Mouse (Mus musculus) CH12.LX (cell line): ENCODE measurements at regions not wholly inside any gene's neighbourhood (a gene's known extent, or its start where the extent isn't known, plus 50 kb on each side); places are given as distances from the start of the nearest gene placed in this dataset.

Experiments used
- DNase-seq: peaks from one replicate; pipeline ENCODE4 v3.0.0-alpha.2; 2013; ENCODE audit errors: extremely low read depth
- H3K27ac ChIP-seq: 2 replicates; pipeline ENCODE4 v1.5.1; 2012; ENCODE audit warnings: low read depth, mild to moderate bottlenecking, control low read depth, moderate library complexity; ENCODE audit not compliant: insufficient read depth
- H3K27me3 ChIP-seq: replicated peaks from 2 replicates; pipeline ENCODE3; 2012; ENCODE audit warnings: inconsistent platforms
- H3K36me3 ChIP-seq, 2 experiments: replicated peaks in 1 of 2; 2 replicates each; pipeline versions ENCODE3 to v1.6.1; 2012; ENCODE audit warnings: inconsistent platforms in 1 of 2, low read length in 1 of 2, mild to moderate bottlenecking in 1 of 2, mixed read lengths in 1 of 2, moderate library complexity in 1 of 2; ENCODE audit not compliant: control insufficient read depth in 1 of 2, insufficient read depth in 1 of 2
- H3K4me1 ChIP-seq, 2 experiments: 2 replicates each; pipeline ENCODE4 v1.6.1; 2012; ENCODE audit warnings: inconsistent platforms in 1 of 2, moderate library complexity in 1 of 2; ENCODE audit not compliant: insufficient read depth in 2 of 2, control insufficient read depth in 1 of 2
- H3K4me2 ChIP-seq: 2 replicates; pipeline ENCODE4 v1.6.1; 2012; ENCODE audit warnings: low read depth, mild to moderate bottlenecking, control low read depth; ENCODE audit not compliant: poor library complexity, insufficient read depth, severe bottlenecking
- H3K4me3 ChIP-seq, 3 experiments: fragments of 150-350 bp in 1 of 3; sonication (generic) in 1 of 3; replicated peaks in 1 of 3; 2 replicates each; pipeline versions ENCODE3 to v1.5.1; 2011 to 2012; ENCODE audit warnings: low read depth in 2 of 3, low read length in 2 of 3, mild to moderate bottlenecking in 2 of 3, moderate library complexity in 2 of 3, control low read depth in 1 of 3, improper control_type of control experiment in 1 of 3, inconsistent platforms in 1 of 3, mixed read lengths in 1 of 3; ENCODE audit not compliant: poor library complexity in 1 of 3
- H3K79me2 ChIP-seq: replicated peaks from 2 replicates; pipeline ENCODE4 v1.6.1; 2012; ENCODE audit warnings: mild to moderate bottlenecking, moderate library complexity; ENCODE audit not compliant: control insufficient read depth, poor library complexity, insufficient read depth, severe bottlenecking; ENCODE audit errors: extremely low read depth
- H3K9ac ChIP-seq: 2 replicates; pipeline ENCODE4 v1.6.1; 2012; ENCODE audit warnings: low read depth, mild to moderate bottlenecking, control low read depth, moderate library complexity; ENCODE audit not compliant: insufficient read depth
- H3K9me3 ChIP-seq: replicated peaks from 2 replicates; pipeline ENCODE3; 2012; ENCODE audit warnings: low read length, inconsistent platforms, mixed read lengths
- CHD2 ChIP-seq: IDR thresholded peaks from 2 replicates; pipeline ENCODE4 v1.6.1; 2011; ENCODE audit warnings: low read length, improper control_type of control experiment
- CTCF ChIP-seq, 2 experiments: IDR thresholded peaks in 1 of 2; conservative IDR thresholded peaks in 1 of 2; 2 replicates each; pipeline ENCODE4 v1.5.1; 2011 to 2012; ENCODE audit warnings: low read depth in 2 of 2, low read length in 2 of 2, improper control_type of control experiment in 1 of 2, inconsistent platforms in 1 of 2, mild to moderate bottlenecking in 1 of 2, moderate library complexity in 1 of 2
- E2F4 ChIP-seq: IDR thresholded peaks from 2 replicates; pipeline ENCODE4 v1.6.1; 2011; ENCODE audit warnings: low read depth, low read length, improper control_type of control experiment; ENCODE audit not compliant: insufficient replicate concordance
- ELF1 ChIP-seq: IDR thresholded peaks from 2 replicates; pipeline ENCODE4 v1.6.1; 2014; ENCODE audit warnings: low read depth, mild to moderate bottlenecking, inconsistent platforms, low read length, improper control_type of control experiment
- ETS1 ChIP-seq: conservative IDR thresholded peaks from 2 replicates; pipeline ENCODE4 v1.6.1; 2012; ENCODE audit warnings: low read depth, mild to moderate bottlenecking, inconsistent platforms, low read length, improper control_type of control experiment, moderate library complexity
- GABPA ChIP-seq: IDR thresholded peaks from 2 replicates; pipeline ENCODE4 v1.6.1; 2012; ENCODE audit warnings: low read depth, low read length, improper control_type of control experiment, inconsistent platforms; ENCODE audit not compliant: insufficient replicate concordance
- IRF4 ChIP-seq: IDR thresholded peaks from 2 replicates; pipeline ENCODE4 v1.6.1; 2014; ENCODE audit warnings: low read depth, mild to moderate bottlenecking, inconsistent platforms, low read length, improper control_type of control experiment
- JUN ChIP-seq: IDR thresholded peaks from 2 replicates; pipeline ENCODE4 v1.6.1; 2011; ENCODE audit warnings: low read depth, mild to moderate bottlenecking, low read length, improper control_type of control experiment, moderate library complexity; ENCODE audit not compliant: insufficient read depth
- JUND ChIP-seq: conservative IDR thresholded peaks from 2 replicates; pipeline ENCODE4 v1.6.1; 2011; ENCODE audit warnings: low read depth, low read length, improper control_type of control experiment
- KAT2A ChIP-seq: IDR thresholded peaks from 2 replicates; pipeline ENCODE4 v1.6.1; 2012; ENCODE audit warnings: low read length, improper control_type of control experiment, inconsistent platforms; ENCODE audit not compliant: insufficient replicate concordance
- MAFK ChIP-seq: IDR thresholded peaks from 2 replicates; pipeline ENCODE4 v1.6.1; 2011; ENCODE audit warnings: low read length, improper control_type of control experiment; ENCODE audit not compliant: insufficient replicate concordance
- MAX ChIP-seq: IDR thresholded peaks from 2 replicates; pipeline ENCODE4 v1.6.1; 2011; ENCODE audit warnings: low read length, improper control_type of control experiment
- MAZ ChIP-seq: IDR thresholded peaks from 2 replicates; pipeline ENCODE4 v1.6.1; 2012; ENCODE audit warnings: low read depth, mild to moderate bottlenecking, inconsistent platforms, low read length, improper control_type of control experiment, moderate library complexity
- MEF2A ChIP-seq: IDR thresholded peaks from 2 replicates; pipeline ENCODE4 v1.6.1; 2014; ENCODE audit warnings: low read depth, mild to moderate bottlenecking, inconsistent platforms, low read length, improper control_type of control experiment, borderline replicate concordance
- MXI1 ChIP-seq: IDR thresholded peaks from 2 replicates; pipeline ENCODE4 v1.6.1; 2011; ENCODE audit warnings: mild to moderate bottlenecking, low read depth, low read length, improper control_type of control experiment
- MYC ChIP-seq: IDR thresholded peaks from 2 replicates; pipeline ENCODE4 v1.6.1; 2011; ENCODE audit warnings: low read depth, mild to moderate bottlenecking, improper control_type of control experiment, low read length
- POLR2A ChIP-seq: IDR thresholded peaks from 2 replicates; pipeline ENCODE4 v1.6.1; 2011; ENCODE audit warnings: low read depth, mild to moderate bottlenecking, improper control_type of control experiment, low read length
- POLR2AphosphoS2 ChIP-seq: IDR thresholded peaks from 2 replicates; pipeline ENCODE4 v1.6.1; 2011; ENCODE audit warnings: low read depth, low read length, improper control_type of control experiment
- RAD21 ChIP-seq: IDR thresholded peaks from 2 replicates; pipeline ENCODE4 v1.6.1; 2011; ENCODE audit warnings: low read depth, mild to moderate bottlenecking, low read length, improper control_type of control experiment, moderate library complexity
- SIN3A ChIP-seq: IDR thresholded peaks from 2 replicates; pipeline ENCODE4 v1.6.1; 2012; ENCODE audit warnings: low read length, improper control_type of control experiment, inconsistent platforms
- SMC3 ChIP-seq: IDR thresholded peaks from 2 replicates; pipeline ENCODE4 v1.6.1; 2011; ENCODE audit warnings: low read depth, low read length, improper control_type of control experiment
- TBP ChIP-seq: conservative IDR thresholded peaks from 2 replicates; pipeline ENCODE4 v1.6.1; 2011; ENCODE audit warnings: low read depth, low read length, improper control_type of control experiment
- TCF12 ChIP-seq: IDR thresholded peaks from 2 replicates; pipeline ENCODE4 v1.6.1; 2014; ENCODE audit warnings: low read depth, mild to moderate bottlenecking, inconsistent platforms, low read length, improper control_type of control experiment
- UBTF ChIP-seq: IDR thresholded peaks from 2 replicates; pipeline ENCODE4 v1.6.1; 2012; ENCODE audit warnings: low read depth, mild to moderate bottlenecking, inconsistent platforms, low read length, improper control_type of control experiment, moderate library complexity
- USF1 ChIP-seq: IDR thresholded peaks from 2 replicates; pipeline ENCODE4 v1.6.1; 2014; ENCODE audit warnings: low read depth, mild to moderate bottlenecking, inconsistent platforms, low read length, improper control_type of control experiment
- USF2 ChIP-seq: conservative IDR thresholded peaks from 2 replicates; pipeline ENCODE4 v1.6.1; 2011; ENCODE audit warnings: low read depth, low read length, improper control_type of control experiment
- ZC3H11A ChIP-seq: IDR thresholded peaks from 2 replicates; pipeline ENCODE4 v1.6.1; 2012; ENCODE audit warnings: low read depth, mild to moderate bottlenecking, inconsistent platforms, low read length, improper control_type of control experiment
- ZKSCAN1 ChIP-seq: IDR thresholded peaks from 2 replicates; pipeline ENCODE4 v1.6.1; 2012; ENCODE audit warnings: low read depth, inconsistent platforms, low read length, improper control_type of control experiment, borderline replicate concordance
- dilution Hi-C: fragments of 300-500 bp; cut with MboI; formaldehyde crosslinking; loops from 2 replicates; pipeline ENCODE4 v1.14.3; 2020; ENCODE audit warnings: low sequenced_read_pairs; ENCODE audit not compliant: extremely low pct_unique_long_range_greater_than_20kb, extremely low pct_ligation_motif_present
- in situ Hi-C: fragments of 300-500 bp; cut with MboI; formaldehyde crosslinking; loops from 3 replicates; pipeline ENCODE4 v1.14.3; 2019; ENCODE audit warnings: low sequenced_read_pairs, low pct_ligation_motif_present, low pct_unique_long_range_greater_than_20kb, mixed read lengths

- Histone ChIP-seq H3K79me2 (no peaks in the 10 kb centered on the region), H3K4me1 (peaks cover 0 to 3% of the 10 kb centered on the region in 2 experiments; a peak in 3 of 4 replicates)
- TF ChIP-seq POLR2AphosphoS2 (no peak), RAD21 (no peak), MEF2A (no peak)
- TF ChIP-seq, all 38 proteins: peak for 0
- DNase-seq, result no peak
- Histone ChIP-seq H3K27ac (no peak overlapping the region), H3K9ac (no peak overlapping the region), H3K9me3 (no peaks in the 10 kb centered on the region), H3K4me3 (no peak overlapping the region), H3K36me3 (no peaks in the 10 kb centered on the region), H3K4me2 (no peak overlapping the region), H3K27me3 (no peaks in the 10 kb centered on the region)
- dilution Hi-C loops (no loop called here), in situ Hi-C loops (no loop called here)
Measured at GRCm38 (mm10) chr7:84800966-84801365, 52.4 kb upstream of the Olfr291 start.

DNA sequence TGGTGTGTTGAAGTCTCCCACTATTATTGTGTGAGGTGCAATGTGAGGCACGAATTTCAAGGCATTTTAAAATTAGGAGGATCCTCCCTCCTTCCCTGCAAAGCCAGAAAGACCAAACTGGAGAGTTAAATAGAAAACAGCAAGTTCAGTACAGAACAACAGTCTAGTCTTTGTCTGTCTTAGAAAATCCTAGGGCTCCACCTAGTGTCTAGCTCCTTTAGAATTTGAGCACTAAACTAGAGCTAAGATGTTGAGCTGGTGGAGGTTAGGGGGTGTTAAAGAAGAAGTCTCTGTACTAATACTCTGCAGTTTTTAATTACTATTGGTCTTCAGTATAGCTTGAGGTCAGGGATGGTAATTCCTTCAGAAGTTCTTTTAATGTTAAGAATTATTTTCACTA is 58.7 kb upstream of the Olfr291 start:
- Histone ChIP-seq H3K9me3 (no peaks in the 10 kb centered on the region), H3K4me1 (no peaks in the 10 kb centered on the region), H3K36me3 (no peaks in the 10 kb centered on the region), H3K27me3 (no peaks in the 10 kb centered on the region), H3K79me2 (no peaks in the 10 kb centered on the region), H3K4me2 (peak overlapping the region; percentile 56; the same call in 1 of the 2 replicates), H3K27ac (no peak overlapping the region), H3K9ac (no peak overlapping the region), H3K4me3 (peak overlapping the region in 1 of 3 experiments; percentile 11)
- dilution Hi-C loops, result no loop called here
- peak; percentile 50 for DNase-seq
- in situ Hi-C loops, result loop anchor here (25.0 kb wide), 1 partner anchor 357 kb away; no protein-coding TSS in a partner anchor
- no peak for TF ChIP-seq MAZ
- no peak for TF ChIP-seq ELF1
- no peak for TF ChIP-seq CHD2
- TF ChIP-seq MXI1, result no peak
- no peak for TF ChIP-seq E2F4
- TF ChIP-seq MYC, result no peak
- TF ChIP-seq POLR2A, result no peak
- TF ChIP-seq JUN, result no peak
- no peak for TF ChIP-seq MAX
- TF ChIP-seq SMC3, result peak; percentile 73
- no peak for TF ChIP-seq UBTF
- TF ChIP-seq ZC3H11A, result peak; percentile 12; the same call in 1 of the 2 replicates
- TF ChIP-seq CTCF (conservative IDR thresholded peaks at IDR 0.05 in 1 of 2, IDR thresholded peaks at IDR 0.05 in 1 of 2; ENCODE audit: low read depth in 2 of 2, low read length in 2 of 2), result peak in 1 of 2 experiments; percentile 88; a peak in 2 of 4 replicates
- TF ChIP-seq TBP, result no peak
- no peak for TF ChIP-seq MAFK
- TF ChIP-seq USF1, result no peak
- TF ChIP-seq MEF2A, result no peak
- TF ChIP-seq USF2, result no peak
- TF ChIP-seq JUND, result 0 out of 2 replicates have a peak, but pooled peaks have one; percentile 16
- no peak for TF ChIP-seq TCF12
- no peak for TF ChIP-seq SIN3A
- no peak for TF ChIP-seq IRF4
- TF ChIP-seq RAD21, result peak; percentile 84
- no peak for TF ChIP-seq KAT2A
- TF ChIP-seq ZKSCAN1, result no peak
- no peak for TF ChIP-seq ETS1
- no peak for TF ChIP-seq GABPA
